Mouse (Mus musculus) stomach, embryonic 14.5 days (tissue): ENCODE results near the gene Ppp1r1b. TPM values are rescaled to one million over a fixed set of nuclear protein-coding genes. Genes with fewer than 3 reads are reported as not detected.

ENCODE experiments used
- ATAC-seq: fragments of 200-750 bp; cut with Nextera tagmentation; 2 replicates; pipeline ENCODE4 v1.8.0; 2017; ENCODE audit warnings: low read depth, moderate TSS enrichment; ENCODE audit not compliant: insufficient number of reproducible peaks, insufficient read depth, low FRiP score
- H3K27ac ChIP-seq: fragments of 300-500 bp; sonication (generic); 2 replicates; pipeline ENCODE4 v1.5.1; 2014; ENCODE audit warnings: mild to moderate bottlenecking, low read length, moderate library complexity, mixed read lengths
- H3K27me3 ChIP-seq: fragments of 300-500 bp; sonication (generic); 2 replicates; pipeline ENCODE4 v1.6.1; 2014; ENCODE audit warnings: low read length, control low read depth, mixed read lengths; ENCODE audit not compliant: control insufficient read depth, insufficient read depth
- H3K36me3 ChIP-seq: fragments of 300-500 bp; sonication (generic); 2 replicates; pipeline ENCODE4 v1.6.1; 2014; ENCODE audit warnings: mild to moderate bottlenecking, control low read depth, low read length, moderate library complexity, mixed read lengths; ENCODE audit not compliant: control insufficient read depth, insufficient read depth
- H3K4me1 ChIP-seq: fragments of 300-500 bp; sonication (generic); 2 replicates; pipeline ENCODE4 v1.6.1; 2014; ENCODE audit warnings: low read length, control low read depth, mixed read lengths; ENCODE audit not compliant: control insufficient read depth, insufficient read depth
- H3K4me2 ChIP-seq: fragments of 300-500 bp; sonication (generic); replicated peaks from 2 replicates; pipeline ENCODE4 v1.6.1; 2014; ENCODE audit warnings: low read depth, low read length, control low read depth
- H3K4me3 ChIP-seq: fragments of 300-500 bp; sonication (generic); 2 replicates; pipeline ENCODE4 v1.5.1; 2014; ENCODE audit warnings: low read depth, low read length, control low read depth
- H3K9ac ChIP-seq: fragments of 300-500 bp; sonication (generic); replicated peaks from 2 replicates; pipeline ENCODE4 v1.6.1; 2014; ENCODE audit warnings: low read depth, mild to moderate bottlenecking, control low read depth, low read length, moderate library complexity, mixed read lengths
- H3K9me3 ChIP-seq: fragments of 300-500 bp; sonication (generic); 2 replicates; pipeline ENCODE4 v1.6.1; 2016; ENCODE audit warnings: low read depth, low read length, control low read depth; ENCODE audit not compliant: control insufficient read depth
- WGBS: fragments of 180-500 bp; shearing (Covaris S2); extraction: QIAGEN DNeasy Blood & Tissue Kit; methylation state at CpG from one replicate; pipeline ENCODE4 v1.1.7; 2014; 5-methylcytosine and 5-hydroxymethylcytosine counted together
- polyA plus RNA-seq: library from polyadenylated mRNA; unstranded; fragments of >200 nt; fragmentation: Nextera tagmentation; extraction: Ambion mirVana; gene quantifications from 2 replicates; pipeline ENCODE4 v1.2.1, GENCODE M21; 2014

Gene Ppp1r1b
- polyA plus RNA-seq: 8.7 and 10.7 TPM in 2 replicates

GRCm38 (mm10) chr11:98348083-98348961 lies at the start of gene Ppp1r1b:
TSS of gene Ppp1r1b (plus strand) at chr11:98348404.
- H3K9ac ChIP-seq: peak within 1 kb of the TSS; percentile 14; the same call in 1 of the 2 replicates
- H3K27me3 ChIP-seq: peaks cover 53% of the 10 kb centered on the region
- H3K4me3 ChIP-seq: peak within 1 kb of the TSS; percentile 50
- peak; percentile 67 for ATAC-seq
- no peaks in the 10 kb centered on the region for H3K9me3 ChIP-seq
- H3K27ac ChIP-seq: no peak within 1 kb of the TSS
- 1% methylated on average over 54 of the region's 55 CpGs for WGBS
- peaks cover 8% of the 10 kb centered on the region; the same call in 1 of the 2 replicates for H3K4me1 ChIP-seq
- H3K36me3 ChIP-seq: no peaks in the 10 kb centered on the region
- peak within 1 kb of the TSS; percentile 86 for H3K4me2 ChIP-seq

DNA sequence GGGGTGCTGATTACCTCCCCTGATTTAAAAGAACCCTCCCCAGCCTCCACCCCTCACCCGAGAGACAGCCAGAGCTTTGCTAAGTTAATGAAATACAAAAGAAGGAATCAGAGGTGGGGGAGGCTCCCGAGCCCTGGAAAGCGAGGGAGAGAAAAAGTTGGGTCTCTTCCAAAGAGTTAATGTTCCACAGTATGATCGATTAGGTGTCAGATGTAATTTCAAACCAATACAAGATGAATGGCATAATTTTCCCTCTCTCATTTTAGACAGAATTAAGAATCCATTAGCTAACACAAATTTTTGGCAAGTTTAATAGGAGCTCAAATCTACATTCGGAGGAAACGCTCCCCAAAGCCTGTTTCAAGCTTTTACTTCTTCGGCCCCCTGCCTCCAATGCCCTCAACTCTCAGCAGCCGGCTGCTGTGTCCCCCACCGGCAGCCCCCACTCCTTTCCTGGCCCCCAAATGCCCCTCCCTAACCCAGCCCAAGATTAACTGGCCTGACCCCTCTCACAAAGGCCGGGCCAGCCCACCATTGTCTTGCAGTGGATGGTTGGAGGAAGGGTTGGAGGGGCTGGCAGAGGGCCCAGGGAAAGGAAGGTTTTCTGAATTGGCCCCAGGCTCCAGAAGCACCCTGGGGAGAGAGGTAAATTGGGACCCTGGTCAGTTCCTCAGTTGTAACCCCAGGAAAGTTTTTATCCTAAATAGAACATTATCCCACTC lies 49.6 kb upstream of the Ppp1r1b start:
- H3K4me2 ChIP-seq: peak overlapping the region; percentile 17
- no peak for ATAC-seq
- WGBS: 3% methylated on average over 10 of the region's 10 CpGs

GRCm38 (mm10) chr11:98313790-98314323 lies 34.3 kb upstream of the Ppp1r1b start:
- H3K27me3 ChIP-seq: peaks cover 35% of the 10 kb centered on the region
- H3K36me3 ChIP-seq: no peaks in the 10 kb centered on the region
- H3K9me3 ChIP-seq: no peaks in the 10 kb centered on the region
- 3% methylated on average over 26 of the region's 26 CpGs for WGBS
- no peak overlapping the region for H3K27ac ChIP-seq
- ATAC-seq: 0 out of 2 replicates have a peak, but pooled peaks have one; percentile 2
- H3K4me2 ChIP-seq: 0 out of 2 replicates have a peak overlapping the region, but pooled peaks have one; percentile 2
- no peaks in the 10 kb centered on the region for H3K4me1 ChIP-seq
- H3K4me3 ChIP-seq: no peak overlapping the region
- H3K9ac ChIP-seq: no peak overlapping the region

More for the DNA sequence above, 49.6 kb upstream of the Ppp1r1b start:
- Histone ChIP-seq H3K27ac (no peak overlapping the region), H3K27me3 (no peaks in the 10 kb centered on the region), H3K36me3 (no peaks in the 10 kb centered on the region), H3K4me1 (peaks cover 22% of the 10 kb centered on the region), H3K9me3 (no peaks in the 10 kb centered on the region), H3K9ac (no peak overlapping the region), H3K4me3 (no peak overlapping the region)

DNA sequence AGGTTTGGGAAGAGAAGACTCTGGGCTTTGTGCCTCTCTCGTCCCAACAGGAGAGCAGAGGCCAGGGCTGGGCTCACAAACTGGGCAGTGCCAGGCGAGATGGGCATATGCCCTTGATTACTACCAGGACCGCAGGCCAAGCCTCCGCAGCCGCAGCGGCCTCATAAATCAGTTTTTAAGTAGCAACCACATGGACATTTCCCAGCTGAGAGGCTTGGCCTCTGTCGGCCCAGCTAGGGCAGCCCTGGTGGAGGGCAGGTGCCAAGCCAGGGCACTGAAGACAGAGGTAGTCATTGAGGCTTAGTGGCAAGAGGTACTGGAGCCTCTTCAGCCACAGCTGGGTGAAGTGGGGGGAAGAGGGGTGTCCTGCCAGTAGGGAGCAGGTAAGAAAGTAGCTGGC lies 30.7 kb upstream of the Ppp1r1b start:
- no peak for ATAC-seq
- Histone ChIP-seq H3K4me1 (no peaks in the 10 kb centered on the region), H3K9ac (no peak overlapping the region), H3K9me3 (no peaks in the 10 kb centered on the region), H3K27me3 (peaks cover 63% of the 10 kb centered on the region), H3K4me3 (no peak overlapping the region), H3K27ac (no peak overlapping the region), H3K36me3 (no peaks in the 10 kb centered on the region), H3K4me2 (no peak overlapping the region)
- WGBS: 8% methylated on average over 7 of the region's 7 CpGs

DNA sequence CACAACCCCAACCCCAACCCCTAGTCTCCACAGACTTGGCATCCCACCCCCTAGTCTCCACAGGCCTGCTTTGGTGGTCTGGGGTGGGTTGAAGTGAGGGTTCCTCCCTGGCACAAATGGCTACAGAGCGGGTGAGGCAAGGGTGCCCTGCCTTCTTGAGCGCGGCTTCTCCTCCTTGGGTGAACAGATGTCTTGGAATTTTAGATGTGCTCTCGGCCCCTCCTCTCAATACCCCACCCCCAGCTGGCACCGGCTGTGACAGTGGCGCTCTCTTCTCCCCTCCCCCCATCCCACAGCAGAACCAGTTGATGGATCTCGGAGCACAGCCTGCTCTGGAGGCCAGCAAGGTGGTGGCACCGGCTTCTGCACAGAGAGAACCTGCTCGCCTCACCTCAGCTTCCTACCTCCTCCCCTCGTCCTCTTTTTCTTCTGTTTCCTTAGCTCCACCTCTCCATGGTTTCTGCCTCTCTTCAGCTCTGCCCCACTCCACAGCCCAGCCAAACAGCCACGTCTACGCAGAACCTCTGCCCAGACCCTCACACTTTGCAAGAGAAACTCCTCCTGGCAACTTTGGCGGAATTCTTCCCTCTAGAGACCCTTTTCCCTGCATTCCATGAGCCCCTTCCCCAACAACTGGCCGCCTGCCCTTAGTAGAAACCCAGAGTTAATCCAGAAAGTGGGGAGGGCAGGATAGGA lies 29.6 kb upstream of the Ppp1r1b start:
- ATAC-seq: no peak
- no peak overlapping the region for H3K4me2 ChIP-seq
- H3K27me3 ChIP-seq: peaks cover 69% of the 10 kb centered on the region
- no peaks in the 10 kb centered on the region for H3K36me3 ChIP-seq
- H3K9ac ChIP-seq: no peak overlapping the region
- H3K4me3 ChIP-seq: no peak overlapping the region
- H3K9me3 ChIP-seq: no peaks in the 10 kb centered on the region
- 2% methylated on average over 14 of the region's 14 CpGs for WGBS
- no peak overlapping the region for H3K27ac ChIP-seq
- H3K4me1 ChIP-seq: no peaks in the 10 kb centered on the region

DNA sequence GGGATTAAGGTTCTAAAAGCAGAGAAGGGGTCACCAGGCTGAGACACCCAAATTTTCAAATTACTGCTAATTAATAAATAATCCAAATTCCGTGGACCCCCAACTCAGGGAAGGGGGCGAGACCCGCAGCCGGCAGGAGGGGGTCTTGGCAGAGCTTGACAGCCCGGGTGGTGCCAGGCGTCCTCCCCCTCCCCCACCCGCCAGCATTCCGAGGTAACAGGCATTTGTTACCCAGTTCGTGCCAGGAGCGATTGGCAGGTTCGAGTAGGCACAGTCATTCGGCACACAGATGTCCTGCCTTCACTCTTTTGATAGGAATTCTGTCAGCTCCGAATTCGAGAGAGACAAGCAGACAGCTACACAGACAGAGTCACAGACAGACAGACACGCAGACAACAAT lies 29.1 kb upstream of the Ppp1r1b start:
- peaks cover 71% of the 10 kb centered on the region for H3K27me3 ChIP-seq
- H3K4me2 ChIP-seq: no peak overlapping the region
- H3K4me3 ChIP-seq: no peak overlapping the region
- no peaks in the 10 kb centered on the region for H3K36me3 ChIP-seq
- ATAC-seq: no peak
- H3K9me3 ChIP-seq: no peaks in the 10 kb centered on the region
- WGBS: 6% methylated on average over 15 of the region's 15 CpGs
- no peak overlapping the region for H3K9ac ChIP-seq
- H3K27ac ChIP-seq: no peak overlapping the region
- no peaks in the 10 kb centered on the region for H3K4me1 ChIP-seq

- Histone ChIP-seq H3K4me1 (no peaks in the 10 kb centered on the region), H3K4me3 (no peak overlapping the region), H3K4me2 (no peak overlapping the region), H3K27ac (no peak overlapping the region), H3K9me3 (no peaks in the 10 kb centered on the region), H3K36me3 (no peaks in the 10 kb centered on the region), H3K9ac (no peak overlapping the region), H3K27me3 (peaks cover 75% of the 10 kb centered on the region)
- ATAC-seq: no peak
- 21% methylated on average over 4 of the region's 4 CpGs for WGBS
Observed at GRCm38 (mm10) chr11:98319544-98319943, 28.7 kb upstream of the Ppp1r1b start.

DNA sequence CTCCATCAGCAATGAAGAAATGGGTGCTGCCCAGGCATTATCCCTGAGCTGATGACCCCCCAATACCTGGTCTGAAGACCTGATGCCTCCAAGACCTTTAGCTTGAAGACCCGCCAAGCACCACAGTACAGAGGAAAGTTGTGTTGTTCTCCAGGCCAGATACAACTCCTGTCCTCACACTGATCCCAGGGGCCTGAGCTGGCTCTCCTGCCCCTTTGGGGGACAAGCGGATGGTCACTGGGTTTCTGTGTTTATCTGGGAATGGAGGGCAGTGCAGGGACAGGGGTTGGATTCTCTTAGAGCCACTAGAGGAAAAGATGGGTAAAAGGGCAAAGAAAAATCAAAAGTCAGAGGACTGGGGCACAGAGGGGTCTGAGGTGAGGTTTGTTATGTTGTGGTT lies 28.3 kb upstream of the Ppp1r1b start:
- no peaks in the 10 kb centered on the region for H3K36me3 ChIP-seq
- ATAC-seq: no peak
- H3K9ac ChIP-seq: no peak overlapping the region
- peaks cover 79% of the 10 kb centered on the region for H3K27me3 ChIP-seq
- H3K27ac ChIP-seq: no peak overlapping the region
- H3K9me3 ChIP-seq: no peaks in the 10 kb centered on the region
- H3K4me1 ChIP-seq: no peaks in the 10 kb centered on the region
- no peak overlapping the region for H3K4me3 ChIP-seq
- 19% methylated on average over 2 of the region's 2 CpGs for WGBS
- no peak overlapping the region for H3K4me2 ChIP-seq
